Mouse (Mus musculus) MEL (cell line): Measurements from ENCODE around the gene Ripply1. TPM values are rescaled to one million over a fixed set of nuclear protein-coding genes. Genes with fewer than 3 reads are reported as not detected.

Experiments
- DNase-seq: peaks from one replicate; pipeline ENCODE4 v3.0.0; 2011; ENCODE audit warnings: low read depth, low spot score
- H3K27ac ChIP-seq: 2 replicates; pipeline ENCODE4 v1.5.1; 2012; ENCODE audit warnings: low read depth, mild to moderate bottlenecking, control low read depth, low read length, moderate library complexity; ENCODE audit not compliant: control insufficient read depth
- H3K27me3 ChIP-seq, 2 experiments: fragments of 150-350 bp in 1 of 2; sonication (generic) in 1 of 2; 2 replicates each; pipeline ENCODE4 v1.6.1; 2012; ENCODE audit warnings: low read length in 2 of 2, mild to moderate bottlenecking in 2 of 2, improper control_type of control experiment in 1 of 2, moderate library complexity in 1 of 2; ENCODE audit not compliant: insufficient read depth in 2 of 2, control insufficient read depth in 1 of 2
- H3K36me3 ChIP-seq, 2 experiments: 2 replicates each; pipeline ENCODE4 v1.6.1; 2012 to 2014; ENCODE audit warnings: low read length in 2 of 2, improper control_type of control experiment in 1 of 2, inconsistent platforms in 1 of 2, mild to moderate bottlenecking in 1 of 2; ENCODE audit not compliant: insufficient read depth in 2 of 2, control insufficient read depth in 1 of 2
- H3K4me1 ChIP-seq, 2 experiments: fragments of 150-350 bp in 1 of 2; sonication (generic) in 1 of 2; 2 replicates each; pipeline ENCODE4 v1.6.1; 2012; ENCODE audit warnings: low read length in 2 of 2, improper control_type of control experiment in 1 of 2, mild to moderate bottlenecking in 1 of 2; ENCODE audit not compliant: insufficient read depth in 2 of 2, control insufficient read depth in 1 of 2
- H3K4me3 ChIP-seq, 2 experiments: fragments of 150-350 bp in 1 of 2; sonication (generic) in 1 of 2; 2 replicates each; pipeline ENCODE4 v1.5.1; 2012; ENCODE audit warnings: low read depth in 2 of 2, low read length in 2 of 2, mild to moderate bottlenecking in 2 of 2, moderate library complexity in 2 of 2, control low read depth in 1 of 2, improper control_type of control experiment in 1 of 2; ENCODE audit not compliant: control insufficient read depth in 1 of 2, insufficient read depth in 1 of 2
- H3K79me2 ChIP-seq: 2 replicates; pipeline ENCODE4 v1.6.1; 2012; ENCODE audit warnings: mild to moderate bottlenecking, low read length, moderate library complexity; ENCODE audit not compliant: control insufficient read depth, poor library complexity, insufficient read depth
- H3K9ac ChIP-seq: 2 replicates; pipeline ENCODE4 v1.6.1; 2012; ENCODE audit warnings: low read depth, mild to moderate bottlenecking, control low read depth, low read length, moderate library complexity; ENCODE audit not compliant: control insufficient read depth, poor library complexity, severe bottlenecking
- H3K9me3 ChIP-seq: fragments of 150-350 bp; sonication (generic); replicated peaks from 2 replicates; pipeline ENCODE4 v1.6.1; 2012; ENCODE audit warnings: mild to moderate bottlenecking, low read length, improper control_type of control experiment, moderate library complexity; ENCODE audit not compliant: insufficient read depth
- CHD2 ChIP-seq: IDR thresholded peaks from 2 replicates; pipeline ENCODE4 v1.6.1; 2011; ENCODE audit warnings: low read length, improper control_type of control experiment
- E2F4 ChIP-seq: IDR thresholded peaks from 2 replicates; pipeline ENCODE4 v1.6.1; 2011; ENCODE audit warnings: low read depth, low read length, improper control_type of control experiment, borderline replicate concordance
- ELF1 ChIP-seq: IDR thresholded peaks from 2 replicates; pipeline ENCODE4 v1.6.1; 2014; ENCODE audit warnings: low read depth, mild to moderate bottlenecking, inconsistent platforms, low read length, improper control_type of control experiment, moderate library complexity
- GABPA ChIP-seq: IDR thresholded peaks from 2 replicates; pipeline ENCODE4 v1.6.1; 2012; ENCODE audit warnings: low read depth, mild to moderate bottlenecking, inconsistent platforms, low read length, improper control_type of control experiment, moderate library complexity
- JUND ChIP-seq: IDR thresholded peaks from 2 replicates; pipeline ENCODE4 v1.6.1; 2011; ENCODE audit warnings: low read depth, mild to moderate bottlenecking, improper control_type of control experiment, low read length
- MAFK ChIP-seq: IDR thresholded peaks from 2 replicates; pipeline ENCODE4 v1.6.1; 2011; ENCODE audit warnings: low read depth, mild to moderate bottlenecking, low read length, improper control_type of control experiment, borderline replicate concordance
- MEF2A ChIP-seq: IDR thresholded peaks from 2 replicates; pipeline ENCODE4 v1.6.1; 2014; ENCODE audit warnings: low read depth, mild to moderate bottlenecking, inconsistent platforms, low read length, improper control_type of control experiment; ENCODE audit not compliant: poor library complexity, insufficient replicate concordance, severe bottlenecking; ENCODE audit errors: extremely low read depth
- MYC ChIP-seq: IDR thresholded peaks from 2 replicates; pipeline ENCODE4 v1.6.1; 2011; ENCODE audit warnings: low read depth, mild to moderate bottlenecking, low read length, improper control_type of control experiment, moderate library complexity
- NELFE ChIP-seq: IDR thresholded peaks from 2 replicates; pipeline ENCODE4 v1.6.1; 2011; ENCODE audit warnings: low read depth, low read length, improper control_type of control experiment
- POLR2AphosphoS2 ChIP-seq: IDR thresholded peaks from 2 replicates; pipeline ENCODE4 v1.6.1; 2011; ENCODE audit warnings: low read length, improper control_type of control experiment
- RAD21 ChIP-seq: IDR thresholded peaks from 2 replicates; pipeline ENCODE4 v1.6.1; 2011; ENCODE audit warnings: mild to moderate bottlenecking, low read depth, low read length, improper control_type of control experiment
- RCOR1 ChIP-seq: IDR thresholded peaks from 2 replicates; pipeline ENCODE4 v1.6.1; 2012; ENCODE audit warnings: low read depth, mild to moderate bottlenecking, inconsistent platforms, low read length, improper control_type of control experiment
- SIN3A ChIP-seq: IDR thresholded peaks from 2 replicates; pipeline ENCODE4 v1.6.1; 2012; ENCODE audit warnings: low read length, improper control_type of control experiment, inconsistent platforms
- TCF12 ChIP-seq: IDR thresholded peaks from 2 replicates; pipeline ENCODE4 v1.6.1; 2014; ENCODE audit warnings: low read depth, mild to moderate bottlenecking, inconsistent platforms, low read length, improper control_type of control experiment, moderate library complexity
- UBTF ChIP-seq: IDR thresholded peaks from 2 replicates; pipeline ENCODE4 v1.6.1; 2012; ENCODE audit warnings: low read depth, mild to moderate bottlenecking, inconsistent platforms, low read length, improper control_type of control experiment, moderate library complexity, borderline replicate concordance; ENCODE audit not compliant: insufficient read depth
- USF1 ChIP-seq: IDR thresholded peaks from 2 replicates; pipeline ENCODE4 v1.6.1; 2014; ENCODE audit warnings: low read depth, mild to moderate bottlenecking, inconsistent platforms, low read length, improper control_type of control experiment, moderate library complexity
- ZC3H11A ChIP-seq: IDR thresholded peaks from 2 replicates; pipeline ENCODE4 v1.6.1; 2012; ENCODE audit warnings: low read depth, mild to moderate bottlenecking, inconsistent platforms, low read length, improper control_type of control experiment
- ZKSCAN1 ChIP-seq: IDR thresholded peaks from 2 replicates; pipeline ENCODE4 v1.6.1; 2012; ENCODE audit warnings: low read depth, mild to moderate bottlenecking, inconsistent platforms, low read length, improper control_type of control experiment, moderate library complexity
- polyA plus RNA-seq, 2 experiments: library from polyadenylated mRNA; stranded (reverse) in 1 of 2; unstranded in 1 of 2; fragments of >175 nt in 1 of 2; fragments of >200 nt in 1 of 2; gene quantifications; 2 replicates each; pipeline versions ENCODE4 v1.2.1 to v1.2.4; 2012; ENCODE audit warnings: low replicate concordance in 2 of 2, low read depth in 1 of 2; ENCODE audit not compliant: insufficient read length in 2 of 2, insufficient read depth in 1 of 2, missing spikeins in 1 of 2
- total RNA-seq: library from RNA; depleted of rRNA; stranded (reverse); fragments of 300-350 nt; gene quantifications from 2 replicates; pipeline ENCODE4 v1.2.3, GENCODE M21; 2012

Gene Ripply1
- total and polyA plus RNA-seq, 3 experiments = not detected

GRCm38 (mm10) chrX:139825402-139825801, 43.2 kb upstream of the Ripply1 start:
- no peak overlapping the region for H3K27ac ChIP-seq
- DNase-seq = no peak
- TF ChIP-seq ELF1 (no peak), JUND (no peak), RAD21 (no peak), ZC3H11A (no peak), TCF12 (no peak), SIN3A (no peak), MAFK (no peak), UBTF (no peak), USF1 (no peak), NELFE (no peak), ZKSCAN1 (no peak), GABPA (no peak), CHD2 (no peak), E2F4 (no peak), MYC (no peak)
- H3K9ac ChIP-seq = no peak overlapping the region
- no peaks in the 10 kb centered on the region for H3K79me2 ChIP-seq
- H3K4me1 ChIP-seq = peaks cover 14 to 17% of the 10 kb centered on the region in 2 experiments
- no peak overlapping the region for H3K4me3 ChIP-seq
- H3K9me3 ChIP-seq = no peaks in the 10 kb centered on the region
- peaks cover 0 to 28% of the 10 kb centered on the region in 2 experiments; a peak in 2 of 4 replicates for H3K36me3 ChIP-seq
- no peaks in the 10 kb centered on the region for H3K27me3 ChIP-seq

GRCm38 (mm10) chrX:139815201-139815600, 33.0 kb upstream of the Ripply1 start:
- DNase-seq = no peak
- no peak for TF ChIP-seq RCOR1
- TF ChIP-seq MEF2A = no peak
- no peak for TF ChIP-seq TCF12
- TF ChIP-seq POLR2AphosphoS2 = no peak

More at GRCm38 (mm10) chrX:139815201-139815600, 33.0 kb upstream of the Ripply1 start:
- H3K4me3 ChIP-seq = no peak overlapping the region
- H3K9ac ChIP-seq = no peak overlapping the region
- H3K4me1 ChIP-seq = peaks cover 28 to 52% of the 10 kb centered on the region in 2 experiments
- H3K36me3 ChIP-seq = peaks cover 0 to 57% of the 10 kb centered on the region in 2 experiments; a peak in 2 of 4 replicates
- no peaks in the 10 kb centered on the region for H3K79me2 ChIP-seq
- H3K27me3 ChIP-seq = no peaks in the 10 kb centered on the region
- H3K27ac ChIP-seq = peak overlapping the region; percentile 87
- H3K9me3 ChIP-seq = no peaks in the 10 kb centered on the region
